Mouse (Mus musculus) megakaryocyte, embryonic 14.5 days (primary cell): ENCODE data around the gene Hist1h1c. TPM values are rescaled to one million over a fixed set of nuclear protein-coding genes. Genes with fewer than 3 reads are reported as not detected.
"Not testable (repeated sequence)": the region's sequence is repeated elsewhere in the genome, so short reads cannot be mapped to it uniquely, and the experiment has no call there.

Experiments used
- H3K27me3 ChIP-seq: replicated peaks from 2 replicates; pipeline ENCODE3; 2012; ENCODE audit warnings: inconsistent platforms
- H3K36me3 ChIP-seq: replicated peaks from 2 replicates; pipeline ENCODE3; 2012; ENCODE audit warnings: low read length, inconsistent platforms, mixed read lengths
- H3K4me1 ChIP-seq: 2 replicates; pipeline ENCODE4 v1.6.1; 2012; ENCODE audit warnings: inconsistent platforms
- H3K4me3 ChIP-seq: replicated peaks from 2 replicates; pipeline ENCODE3; 2012; ENCODE audit warnings: moderate library complexity, mild to moderate bottlenecking, inconsistent platforms
- H3K9me3 ChIP-seq: 2 replicates; pipeline ENCODE4 v1.6.1; 2012; ENCODE audit warnings: inconsistent platforms
- FLI1 ChIP-seq: IDR thresholded peaks from 2 replicates; pipeline ENCODE4 v1.6.1; 2012; ENCODE audit warnings: low read length, inconsistent platforms, mixed read lengths
- GATA1 ChIP-seq: IDR thresholded peaks from 3 replicates; pipeline ENCODE4 v1.6.1; 2012; ENCODE audit warnings: mixed read lengths, low read length, inconsistent platforms, borderline replicate concordance
- polyA plus RNA-seq: library from polyadenylated mRNA; stranded (reverse); fragments of >175 nt; gene quantifications from 2 replicates; pipeline ENCODE4 v1.2.3, GENCODE M21; 2012; ENCODE audit warnings: low replicate concordance; ENCODE audit not compliant: insufficient read depth

Hist1h1c gene
- polyA plus RNA-seq, 1 experiment: 402 TPM

- Histone ChIP-seq H3K4me1 (peaks cover 48% of the 10 kb centered on the region), H3K27me3 (no peaks in the 10 kb centered on the region), H3K36me3 (no peaks in the 10 kb centered on the region), H3K4me3 (peak overlapping the region; percentile 86), H3K9me3 (no peaks in the 10 kb centered on the region)
- no peak for TF ChIP-seq GATA1
- TF ChIP-seq FLI1: no peak
Measured at GRCm38 (mm10) chr13:23744421-23745380, 6.1 kb downstream of the Hist1h1c start.

- H3K4me3 ChIP-seq: peak within 1 kb of the TSS; percentile 90
- H3K36me3 ChIP-seq: no peaks in the 10 kb centered on the region
- no peaks in the 10 kb centered on the region for H3K9me3 ChIP-seq
- H3K4me1 ChIP-seq: peaks cover 53% of the 10 kb centered on the region
- TF ChIP-seq FLI1 (no peak), GATA1 (no peak)
- no peaks in the 10 kb centered on the region for H3K27me3 ChIP-seq
Measured at GRCm38 (mm10) chr13:23745381-23746161, 7.0 kb downstream of the Hist1h1c start, which contains the start of gene Hist1h3c. Hist1h3c (minus strand) TSS chr13:23745602.

GRCm38 (mm10) chr13:23746201-23747080 is 7.8 kb downstream of the Hist1h1c start, which contains the start of gene Hist1h2bb:
Hist1h2bb (plus strand) TSS chr13:23746734.
- H3K4me1 ChIP-seq: peaks cover 53% of the 10 kb centered on the region

GRCm38 (mm10) chr13:23747081-23747891 is 8.7 kb downstream of the Hist1h1c start:
- TF ChIP-seq GATA1 (no peak), FLI1 (no peak)
- Histone ChIP-seq H3K4me1 (peaks cover 49% of the 10 kb centered on the region), H3K36me3 (no peaks in the 10 kb centered on the region), H3K9me3 (no peaks in the 10 kb centered on the region), H3K4me3 (peak overlapping the region; percentile 83), H3K27me3 (no peaks in the 10 kb centered on the region)

More at GRCm38 (mm10) chr13:23746201-23747080, 7.8 kb downstream of the Hist1h1c start, which contains the start of gene Hist1h2bb:
- H3K36me3 ChIP-seq, H3K27me3 ChIP-seq, H3K9me3 ChIP-seq: not testable (repeated sequence)
- peak within 1 kb of the TSS; percentile 90 for H3K4me3 ChIP-seq

GRCm38 (mm10) chr13:23747892-23748288 is 9.3 kb downstream of the Hist1h1c start:
- peak overlapping the region; percentile 77 for H3K4me3 ChIP-seq
- H3K27me3 ChIP-seq: no peaks in the 10 kb centered on the region
- no peaks in the 10 kb centered on the region for H3K36me3 ChIP-seq
- no peak for TF ChIP-seq FLI1
- no peak for TF ChIP-seq GATA1
- H3K4me1 ChIP-seq: peaks cover 51% of the 10 kb centered on the region
- H3K9me3 ChIP-seq: no peaks in the 10 kb centered on the region

GRCm38 (mm10) chr13:23749563-23750121 is 11.0 kb downstream of the Hist1h1c start:
- TF ChIP-seq FLI1 (no peak), GATA1 (no peak)
- Histone ChIP-seq H3K4me3 (no peak overlapping the region), H3K4me1 (peaks cover 46% of the 10 kb centered on the region), H3K36me3 (no peaks in the 10 kb centered on the region), H3K9me3 (no peaks in the 10 kb centered on the region), H3K27me3 (no peaks in the 10 kb centered on the region)

- H3K27me3 ChIP-seq, H3K9me3 ChIP-seq, H3K36me3 ChIP-seq: not testable (repeated sequence)
- Histone ChIP-seq H3K4me1 (peaks cover 56% of the 10 kb centered on the region), H3K4me3 (peak within 1 kb of the TSS; percentile 89)
Measured at GRCm38 (mm10) chr13:23750839-23751477, 12.3 kb downstream of the Hist1h1c start, which contains the start of gene Hist1h2ab. Hist1h2ab (plus strand) TSS chr13:23751126.

- Histone ChIP-seq H3K27me3 (no peaks in the 10 kb centered on the region), H3K36me3 (no peaks in the 10 kb centered on the region), H3K4me1 (peaks cover 56% of the 10 kb centered on the region), H3K4me3 (peak overlapping the region; percentile 87), H3K9me3 (no peaks in the 10 kb centered on the region)
- TF ChIP-seq GATA1 (no peak), FLI1 (no peak)
Measured at GRCm38 (mm10) chr13:23751478-23751956, 12.9 kb downstream of the Hist1h1c start.

GRCm38 (mm10) chr13:23752067-23752741 is 13.6 kb downstream of the Hist1h1c start, which contains the start of gene Hist1h3b:
Hist1h3b (plus strand) TSS chr13:23752267.
- Histone ChIP-seq H3K4me3 (peak within 1 kb of the TSS; percentile 87), H3K4me1 (peaks cover 53% of the 10 kb centered on the region)
- H3K36me3 ChIP-seq, H3K27me3 ChIP-seq, H3K9me3 ChIP-seq: not testable (repeated sequence)
